Mouse (Mus musculus): ENCODE data around the gene Chrna9. TPM values are rescaled to one million over a fixed set of nuclear protein-coding genes. Genes with fewer than 3 reads are reported as not detected.
A peak's percentile ranks its signal among the peaks of the same experiment; 100 is the strongest.
"Not testable (repeated sequence)": the region's sequence is repeated elsewhere in the genome, so short reads cannot be mapped to it uniquely, and the experiment has no call there.

The Chrna9 gene
- total RNA-seq, 2 experiments from 2014 or later: 25.6 to 32.2 TPM

DNA sequence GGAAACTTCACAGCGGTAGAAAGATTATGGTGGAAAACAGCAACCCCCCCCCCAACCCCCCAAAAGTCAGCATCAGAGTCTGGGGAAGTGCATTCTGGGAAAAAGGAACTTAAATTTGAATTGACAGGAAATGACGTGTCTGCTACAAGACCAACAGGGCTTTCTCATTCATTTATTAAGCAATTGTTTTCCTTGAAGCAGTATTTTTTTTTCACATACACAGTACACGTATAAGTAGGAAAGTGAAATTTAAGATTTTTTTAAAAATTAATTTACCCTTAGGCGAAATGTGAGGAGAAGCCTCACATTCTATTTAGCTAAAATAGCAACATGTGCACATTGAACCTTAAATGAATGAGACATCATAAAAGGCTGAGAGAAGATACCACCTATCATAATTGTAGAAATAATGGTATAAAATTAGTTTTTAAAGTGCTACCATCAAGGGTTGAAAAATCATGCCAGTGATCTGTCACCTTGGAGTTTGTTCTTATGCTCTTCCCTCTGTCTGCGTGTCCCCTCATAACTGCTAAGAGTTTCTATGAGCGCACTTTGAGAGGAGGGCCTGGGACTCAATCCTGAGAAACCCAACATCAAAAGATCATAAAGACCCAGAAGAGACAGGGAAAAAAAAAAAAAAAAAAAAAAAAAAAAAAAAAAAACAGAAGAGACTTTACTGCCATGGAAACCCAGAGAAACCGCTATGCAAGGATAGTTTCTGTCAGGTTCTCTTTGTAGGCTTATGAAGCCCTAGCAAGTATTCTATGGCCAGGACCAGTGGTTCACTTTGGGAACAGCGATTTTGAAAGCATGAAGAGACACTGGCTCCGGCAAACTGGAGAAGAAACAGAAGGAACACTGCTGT, 21.7 kb downstream of the Chrna9 start:
- DNase-seq (ENCODE audit: low spot score in 2 of 2): no peak

DNA sequence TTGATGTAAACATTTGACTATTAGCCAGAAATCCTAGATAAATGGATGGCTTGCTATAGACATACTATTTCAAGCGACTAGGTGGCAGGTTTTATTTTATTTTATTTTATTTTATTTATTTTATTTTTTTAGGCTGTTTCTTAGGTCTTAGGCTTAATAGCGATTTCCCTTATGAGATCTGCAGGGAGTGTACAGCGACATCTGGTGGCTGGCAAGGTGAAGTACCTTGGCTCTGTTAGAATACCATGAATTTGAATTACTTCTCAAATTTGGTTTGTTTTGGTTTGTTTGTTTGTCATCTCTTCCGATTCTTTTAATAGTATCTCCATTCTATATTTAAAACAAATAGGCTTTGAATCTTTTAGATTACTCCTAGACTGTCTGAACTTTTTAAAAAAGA, 23.9 kb downstream of the Chrna9 start:
- DNase-seq (ENCODE audit: low spot score in 2 of 2): peak in 1 of 2 experiments; percentile 42

DNA sequence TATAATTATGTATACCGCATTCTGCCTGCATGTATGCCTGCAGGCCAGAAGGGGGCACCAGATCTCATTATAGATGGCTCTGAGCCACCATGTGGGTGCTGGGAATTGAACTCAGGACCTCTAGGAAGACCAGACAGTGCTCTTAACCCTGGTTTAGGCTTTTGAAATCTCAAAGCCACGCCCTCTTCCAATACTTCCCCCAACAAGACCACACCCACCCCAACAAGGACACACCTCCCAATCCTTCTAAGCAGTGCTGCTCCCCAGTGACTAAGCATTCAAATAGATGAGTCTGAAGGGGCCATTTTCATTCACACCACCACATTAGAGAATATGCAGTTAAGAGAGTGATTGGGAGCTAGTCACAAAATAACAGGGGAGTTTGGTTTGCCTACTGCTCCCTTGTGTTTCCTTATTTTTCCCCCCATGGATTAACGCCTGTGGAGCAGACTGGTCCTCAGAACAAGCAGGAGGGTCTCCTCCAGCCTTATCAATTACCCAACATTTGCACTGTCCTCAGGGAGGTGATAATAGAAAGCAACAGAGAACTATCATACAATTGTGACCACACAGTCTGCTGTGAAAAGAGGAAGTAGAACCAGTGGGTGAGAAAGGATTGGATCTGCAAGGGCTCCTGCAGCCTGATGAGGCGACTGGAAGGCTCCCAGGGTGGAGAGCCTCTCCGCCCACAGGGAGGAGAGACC, 25.3 kb downstream of the Chrna9 start:
- no peak for DNase-seq (ENCODE audit: low spot score in 2 of 2)

DNA sequence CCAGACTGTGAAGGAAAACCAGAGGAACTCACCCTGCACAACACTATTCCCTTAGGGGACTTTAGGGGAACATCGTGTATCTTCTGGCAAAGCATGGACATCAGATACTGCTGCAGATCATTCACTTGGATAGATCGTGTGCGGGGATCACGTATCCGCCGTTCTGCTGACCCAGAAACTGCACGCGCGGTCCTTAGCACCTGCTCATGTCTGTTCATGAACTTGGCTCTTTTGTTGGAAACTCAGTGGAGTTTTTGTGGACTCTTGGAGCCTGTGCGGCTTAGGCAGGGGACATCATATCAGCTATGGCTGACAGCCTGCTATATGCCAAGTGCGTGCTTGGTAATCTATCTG, 25.9 kb downstream of the Chrna9 start:
- DNase-seq (ENCODE audit: low spot score in 2 of 2): no peak

DNA sequence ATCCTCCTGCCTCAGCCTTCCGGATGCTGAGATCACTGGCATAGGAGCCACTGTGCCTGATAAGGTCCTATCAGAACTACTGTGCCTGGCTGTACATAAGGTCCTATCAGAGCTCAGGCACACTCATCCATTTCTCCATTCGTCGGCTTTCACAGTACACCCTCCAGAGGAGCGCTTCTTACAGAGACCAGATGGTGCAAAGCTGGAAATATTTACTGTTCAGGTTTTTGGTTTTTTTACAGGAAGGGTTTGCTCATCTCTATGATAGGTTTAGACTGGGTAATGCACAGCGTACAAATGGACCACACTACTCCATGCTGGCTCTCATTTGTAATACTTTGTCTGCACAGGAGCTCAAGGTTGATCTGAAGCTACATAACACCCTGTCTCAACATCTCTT, 28.6 kb downstream of the Chrna9 start:
- no peak for DNase-seq (ENCODE audit: low spot score in 2 of 2)

DNA sequence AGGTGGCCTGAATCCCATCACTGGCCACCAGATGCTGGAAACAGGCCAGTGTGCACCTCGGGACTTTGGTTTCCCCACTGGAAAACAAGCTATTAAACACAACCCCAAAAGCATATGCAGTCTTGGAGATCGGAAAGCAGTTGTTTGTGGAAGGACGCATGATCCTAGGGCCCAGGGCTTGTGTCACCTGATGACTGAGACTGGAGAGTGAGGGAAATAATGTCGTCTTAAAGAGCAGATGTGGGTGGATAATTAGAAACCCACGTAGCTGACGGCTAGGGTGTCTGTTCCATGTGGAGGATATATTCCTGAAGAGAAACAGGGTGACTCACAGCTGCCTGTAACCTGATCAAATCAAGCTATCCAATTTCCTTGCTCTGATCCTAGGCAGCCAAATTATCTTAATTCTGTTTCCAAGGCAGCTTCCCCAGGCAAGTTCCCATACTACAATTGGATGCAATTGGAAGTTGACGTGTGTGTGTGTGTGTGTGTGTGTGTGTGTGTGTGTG, 31.1 kb downstream of the Chrna9 start:
- no peak for DNase-seq (ENCODE audit: low spot score in 2 of 2)

DNA sequence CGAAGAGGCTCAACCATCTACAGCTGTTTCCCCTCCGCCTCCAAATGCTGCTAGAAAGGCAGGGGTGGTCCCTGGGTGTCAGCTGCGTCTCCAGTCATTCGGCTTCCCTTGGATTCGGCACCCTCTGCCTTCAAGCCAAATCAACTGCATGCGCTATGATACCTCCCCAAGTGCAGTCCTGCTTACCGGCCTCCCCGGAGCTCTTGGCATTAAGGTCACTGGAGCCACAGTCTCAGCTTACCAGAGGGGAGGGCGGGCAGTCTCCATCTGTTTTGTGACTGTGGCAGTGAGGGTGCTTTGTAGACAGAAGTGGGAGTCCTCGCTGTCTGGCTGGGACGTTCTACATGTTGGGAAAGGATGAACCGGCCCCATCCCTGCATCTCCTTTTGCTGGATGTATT, 32.4 kb downstream of the Chrna9 start:
- no peak for DNase-seq (ENCODE audit: low spot score in 2 of 2)

DNA sequence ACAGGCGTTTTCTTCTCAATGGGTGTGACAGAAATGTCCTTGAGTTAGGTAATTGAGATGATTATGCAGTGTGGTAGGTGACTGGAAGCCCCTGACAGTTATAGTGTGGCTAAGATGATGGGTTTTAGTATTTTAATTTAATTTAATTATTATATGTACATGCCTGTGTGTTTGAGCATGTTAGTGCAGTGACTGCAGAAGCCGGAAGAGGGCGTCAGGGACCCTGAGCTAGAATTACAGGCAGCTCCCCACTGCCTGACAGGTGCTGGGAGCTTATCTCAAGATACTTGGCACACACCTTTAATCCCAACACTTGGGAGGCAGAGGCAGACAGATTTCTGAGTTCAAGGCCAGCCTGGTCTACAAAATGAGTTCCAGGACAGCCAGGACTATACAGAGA, 33.3 kb downstream of the Chrna9 start:
- DNase-seq (ENCODE audit: low spot score in 2 of 2): no peak

DNA sequence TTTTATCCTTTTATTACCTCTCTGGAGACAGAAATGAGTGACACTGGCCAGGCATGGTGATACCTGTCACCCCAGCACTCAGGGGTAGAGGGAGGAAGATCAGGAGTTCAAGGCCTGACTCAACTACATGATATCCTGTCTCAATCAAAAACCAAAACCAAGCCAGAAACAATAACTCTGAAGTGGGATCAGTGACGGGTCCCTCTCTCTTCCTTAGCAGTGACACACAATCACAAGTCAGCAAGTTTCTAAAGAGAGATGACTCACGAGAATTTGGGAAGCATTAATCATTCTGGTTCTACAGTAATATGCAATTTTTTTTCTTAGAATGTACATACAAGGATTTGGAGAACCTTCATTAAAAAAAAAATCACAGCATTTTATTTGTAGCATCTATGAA, 38.5 kb downstream of the Chrna9 start:
- DNase-seq (ENCODE audit: low spot score in 2 of 2): no peak

DNA sequence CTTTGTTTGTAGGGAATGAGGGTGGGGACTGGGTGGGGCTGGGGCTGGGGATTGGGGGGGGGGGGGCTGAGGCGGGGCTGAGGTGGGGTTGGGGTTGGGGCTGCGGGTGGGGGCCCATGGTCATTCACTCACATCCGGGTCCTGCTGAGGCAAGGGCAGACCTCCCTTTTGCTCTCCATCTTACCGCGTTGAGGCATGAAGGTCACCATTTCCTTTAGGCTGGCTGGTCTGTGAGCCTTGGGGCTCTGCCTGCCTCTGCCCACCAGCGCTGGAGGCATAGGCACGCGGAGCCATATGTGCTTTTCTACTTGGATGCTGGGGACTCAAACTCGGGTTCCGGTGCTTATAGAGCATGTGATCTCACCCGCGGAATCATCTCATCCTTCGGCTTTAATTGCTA, 41.0 kb downstream of the Chrna9 start:
- no peak for DNase-seq (ENCODE audit: low spot score in 2 of 2)

DNA sequence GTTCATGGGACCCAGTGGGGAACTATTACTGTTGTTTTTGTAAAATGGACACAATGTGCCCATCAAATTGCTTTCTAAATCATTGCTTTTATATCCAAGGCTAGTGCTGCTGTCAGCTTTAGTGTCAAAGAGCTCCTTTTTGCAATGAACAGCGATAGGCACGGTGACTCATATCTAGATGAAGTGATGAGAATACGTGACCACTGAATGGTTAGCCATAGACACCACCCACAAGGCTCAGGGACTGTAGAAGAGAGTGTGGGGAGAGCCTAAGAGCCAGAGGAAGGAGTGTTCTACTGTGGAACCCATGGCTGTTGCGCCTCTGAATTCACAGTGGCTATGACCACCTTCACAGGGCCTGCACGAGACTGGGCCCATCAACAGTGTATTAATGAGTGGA, 51.7 kb downstream of the Chrna9 start:
- no peak for DNase-seq (ENCODE audit: low spot score in 2 of 2)

DNA sequence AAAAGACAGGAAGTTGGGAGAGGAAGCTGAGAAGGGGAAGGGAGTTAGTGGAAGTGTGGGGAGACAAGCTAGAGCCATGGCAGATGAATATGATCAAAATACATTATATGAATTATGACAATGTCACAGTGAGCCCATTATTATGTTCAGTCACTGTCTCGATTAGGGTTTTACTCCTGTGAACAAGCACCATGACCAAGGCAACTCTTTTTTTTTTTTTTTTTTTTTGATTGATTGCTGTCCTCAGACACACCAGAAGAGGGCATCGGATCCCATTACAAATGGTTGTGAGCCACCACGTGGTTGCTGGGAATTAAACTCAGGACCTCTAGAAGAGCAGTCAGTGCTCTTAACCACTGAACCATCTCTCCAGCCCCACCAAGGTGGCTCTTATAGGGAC, 52.3 kb downstream of the Chrna9 start:
- not testable (repeated sequence) for DNase-seq (ENCODE audit: low spot score in 2 of 2)

DNA sequence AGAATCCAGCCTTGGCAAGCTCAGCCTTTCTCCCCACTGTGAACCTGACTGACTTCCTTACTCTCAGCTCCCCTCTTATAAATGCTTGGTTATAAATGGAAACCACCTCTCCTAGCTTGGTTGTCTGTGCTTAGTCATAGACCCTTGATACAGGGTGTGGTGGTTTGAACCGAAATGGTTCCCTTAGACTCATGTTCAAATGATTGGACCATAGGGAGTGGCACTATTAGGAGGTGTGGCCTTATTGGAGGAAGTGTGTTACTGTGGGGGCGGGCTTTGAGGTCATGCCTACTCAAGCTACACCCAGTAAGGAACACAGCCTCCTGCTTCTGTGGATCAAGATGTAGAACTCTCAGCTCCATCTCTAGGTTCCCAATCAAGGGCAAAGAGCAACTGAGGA, 56.5 kb downstream of the Chrna9 start:
- DNase-seq (ENCODE audit: low spot score in 2 of 2): no peak

DNA sequence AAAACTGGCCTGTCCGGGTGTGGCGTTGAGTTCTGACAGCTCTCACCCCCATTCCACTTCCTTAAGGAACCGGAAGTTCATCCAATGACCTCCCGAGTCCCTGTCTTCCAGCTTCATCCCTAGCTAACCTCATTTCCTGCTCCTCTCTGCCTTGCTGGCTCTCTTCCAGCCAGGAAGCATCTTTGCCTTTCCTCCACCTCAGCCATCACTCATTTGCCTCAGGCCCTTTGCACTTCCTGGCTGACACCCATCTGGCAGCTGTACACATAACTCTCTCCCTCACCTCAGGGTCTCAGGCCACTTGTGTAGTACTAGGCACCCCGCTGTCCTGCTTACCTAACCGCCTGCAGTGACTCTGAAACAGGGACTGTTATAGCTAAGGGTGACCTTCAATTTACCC, 59.9 kb downstream of the Chrna9 start:
- no peak for DNase-seq (ENCODE audit: low spot score in 2 of 2)

DNA sequence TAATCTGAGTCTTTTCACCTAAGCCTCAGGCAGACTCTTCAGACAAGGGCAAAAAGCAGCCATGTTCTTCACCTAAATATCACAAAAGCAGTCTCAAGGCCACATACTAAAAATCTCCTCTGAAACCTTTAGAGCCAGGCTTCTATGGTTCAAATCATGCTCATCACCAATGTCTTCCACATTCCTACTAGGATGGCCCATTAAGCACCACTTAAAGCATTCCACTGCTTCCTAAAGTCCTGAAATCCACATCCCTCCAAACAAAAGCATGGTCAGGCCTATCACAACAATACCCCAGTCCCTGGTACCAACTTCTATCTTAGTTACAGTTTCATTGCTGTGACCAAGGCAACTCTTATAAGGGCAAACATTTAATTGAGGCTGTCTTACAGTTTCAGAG, 63.1 kb downstream of the Chrna9 start:
- no peak for DNase-seq (ENCODE audit: low spot score in 2 of 2)

DNA sequence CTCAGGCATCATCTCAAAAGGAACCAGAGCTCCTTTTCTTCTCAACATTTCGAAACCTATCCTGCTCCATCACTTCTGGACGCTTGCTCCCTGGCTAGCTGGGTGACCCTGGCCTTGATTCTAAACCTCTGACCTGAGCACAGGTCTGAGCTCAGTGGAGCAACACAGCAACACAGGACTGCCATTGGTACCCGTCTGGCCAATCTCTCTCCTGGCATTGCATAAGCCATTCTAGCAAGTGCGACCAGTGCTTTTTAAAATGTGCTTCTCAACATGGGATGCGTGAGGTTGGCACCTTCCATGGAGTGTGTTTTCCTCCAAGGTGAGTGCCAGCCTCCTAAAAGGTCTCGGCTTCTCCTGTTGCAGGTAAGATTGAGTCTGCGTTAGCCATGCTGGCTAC, 64.4 kb downstream of the Chrna9 start:
- no peak for DNase-seq (ENCODE audit: low spot score in 2 of 2)

DNA sequence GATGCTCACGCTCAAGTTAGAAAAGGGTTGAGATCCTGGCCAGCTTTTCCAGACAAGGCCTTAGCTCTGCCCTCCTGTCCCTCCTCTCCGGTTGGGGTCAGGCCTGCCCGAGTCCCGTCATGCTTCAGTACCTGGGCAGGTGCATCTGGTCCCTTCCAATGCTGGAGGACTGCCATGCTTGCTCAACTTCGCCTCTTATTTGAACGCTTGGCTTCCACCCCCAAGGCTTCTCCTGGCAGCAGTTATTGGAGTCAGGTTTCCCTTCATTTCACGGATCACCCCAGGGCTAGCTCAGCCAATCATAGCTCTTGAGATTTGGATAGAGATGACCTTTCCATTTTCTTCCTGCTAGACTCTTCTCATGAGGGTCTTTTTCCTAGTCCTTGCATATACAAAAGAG, 65.4 kb downstream of the Chrna9 start:
- no peak for DNase-seq (ENCODE audit: low spot score in 2 of 2)

DNA sequence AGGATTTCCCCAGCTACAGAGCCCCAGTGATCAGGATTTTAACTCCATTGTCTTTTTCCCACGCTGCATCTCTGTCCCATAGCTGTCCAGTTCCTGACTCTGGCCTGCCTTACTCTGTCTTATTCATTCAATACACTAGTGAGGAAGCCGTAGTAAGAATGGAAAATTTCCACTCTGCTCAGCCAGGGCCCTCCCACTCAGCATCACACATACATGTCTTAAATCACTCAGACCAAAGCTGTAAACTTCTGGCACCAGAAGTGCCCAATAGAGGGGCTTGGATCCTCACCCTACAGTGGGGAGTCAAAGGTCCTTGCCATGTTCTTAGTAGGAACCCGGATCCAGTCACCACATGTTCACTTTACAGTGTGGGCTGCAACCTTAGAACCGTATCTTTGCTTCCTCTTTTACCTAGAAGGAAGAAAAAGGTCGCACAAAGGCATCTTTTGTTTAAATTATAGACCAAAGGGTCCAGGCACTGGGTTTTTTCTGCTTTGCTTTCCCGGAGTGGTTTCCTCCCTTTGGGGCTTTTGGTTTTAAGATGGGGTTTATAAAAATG, 65.9 kb downstream of the Chrna9 start:
- DNase-seq (ENCODE audit: low spot score in 2 of 2): no peak

DNA sequence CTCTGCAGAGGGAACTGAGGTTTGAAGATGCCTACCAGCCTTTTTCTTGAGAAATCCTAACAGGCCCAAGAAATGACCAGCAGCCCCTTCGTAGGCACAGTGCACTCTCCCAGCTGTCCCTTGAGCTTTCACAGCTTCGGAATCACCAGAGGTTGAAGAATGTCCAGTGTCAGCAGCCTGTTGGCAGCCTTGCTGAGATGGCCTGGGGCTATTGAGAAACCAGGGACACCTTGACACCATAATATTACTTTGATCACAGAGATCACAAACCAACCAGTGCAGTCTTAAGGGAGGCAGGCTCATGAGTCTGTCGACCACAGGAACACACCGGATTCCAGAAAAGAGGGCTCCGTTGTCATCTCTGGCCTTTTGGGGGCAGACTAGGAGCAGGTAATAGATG, 66.5 kb downstream of the Chrna9 start:
- no peak for DNase-seq (ENCODE audit: low spot score in 2 of 2)

DNA sequence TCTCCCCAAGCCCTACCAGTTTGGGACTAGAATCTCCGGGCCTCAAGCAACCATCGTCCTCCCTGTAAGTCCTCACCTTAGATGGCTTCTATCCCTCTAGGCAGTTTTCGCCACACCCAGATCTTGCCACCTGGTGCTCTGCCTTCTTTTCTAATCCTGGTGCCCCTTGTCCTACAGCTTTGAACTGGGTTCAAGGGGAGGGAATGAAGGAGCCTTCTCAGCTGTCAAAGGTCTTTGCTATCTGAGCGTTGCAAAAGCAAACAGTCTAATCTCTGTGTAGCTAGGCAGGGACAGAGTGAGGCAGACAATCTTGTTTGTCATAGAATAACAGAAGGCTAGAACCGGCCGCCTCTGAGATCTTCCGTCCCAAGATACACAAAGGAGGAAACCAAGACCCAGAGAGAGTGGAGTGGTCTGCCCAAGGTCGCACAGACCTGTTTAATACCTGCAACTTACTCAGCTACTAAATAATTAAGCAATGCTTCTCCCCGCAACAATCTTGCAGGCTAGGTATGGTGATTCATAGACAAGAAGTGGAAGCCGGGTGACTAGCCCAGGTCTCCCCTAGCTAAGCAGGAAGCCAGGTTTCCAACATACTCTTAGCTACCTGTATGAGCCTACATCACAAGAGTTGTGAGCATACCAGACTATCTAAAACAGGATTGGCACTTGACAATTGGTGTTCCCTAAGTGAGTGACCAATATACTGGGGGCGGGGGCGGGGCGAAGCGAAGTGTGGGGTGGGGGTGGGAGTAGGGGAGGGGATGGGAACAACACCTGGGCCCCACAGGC, 69.6 kb downstream of the Chrna9 start, which contains the start of gene 9130230L23Rik:
Gene 9130230L23Rik, minus strand, starts transcription at position 152 of the 792 bp plus-strand sequence.
- no peak for DNase-seq (ENCODE audit: low spot score in 2 of 2)

DNA sequence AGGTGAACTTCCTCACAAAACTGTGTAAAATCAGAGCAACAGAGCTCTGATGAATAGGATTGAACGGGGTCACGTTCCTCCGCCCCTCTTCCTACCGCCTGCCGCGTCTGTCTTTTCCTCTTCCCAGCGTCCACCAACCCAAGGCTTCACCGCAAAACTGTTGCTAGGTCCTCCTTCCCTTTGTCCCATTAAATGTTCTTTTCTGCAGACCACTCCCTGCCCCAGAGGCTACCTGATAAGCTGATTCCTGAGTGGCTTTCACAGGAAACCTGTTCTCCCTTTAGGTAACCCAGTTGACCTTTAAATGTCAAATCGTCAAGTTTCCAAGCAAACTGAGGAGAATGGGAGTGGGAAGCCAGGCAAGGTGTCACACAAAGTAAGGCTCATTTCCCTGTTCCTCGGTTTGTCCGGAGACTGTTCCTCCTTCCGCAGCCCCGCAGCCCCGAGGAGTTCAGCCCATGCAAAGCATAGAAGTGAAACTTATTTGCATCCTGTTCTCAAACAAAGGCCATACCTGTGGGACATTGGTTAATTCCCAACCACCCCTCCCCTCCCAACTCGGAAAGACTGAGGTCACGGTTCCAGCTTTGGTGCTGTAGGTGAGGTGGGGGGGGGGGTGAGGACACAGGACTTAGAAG, 70.4 kb downstream of the Chrna9 start:
- no peak for DNase-seq (ENCODE audit: low spot score in 2 of 2)
